Comparison of ENCODE assay signal across 14 mouse cellular contexts in the genomic region with DNA sequence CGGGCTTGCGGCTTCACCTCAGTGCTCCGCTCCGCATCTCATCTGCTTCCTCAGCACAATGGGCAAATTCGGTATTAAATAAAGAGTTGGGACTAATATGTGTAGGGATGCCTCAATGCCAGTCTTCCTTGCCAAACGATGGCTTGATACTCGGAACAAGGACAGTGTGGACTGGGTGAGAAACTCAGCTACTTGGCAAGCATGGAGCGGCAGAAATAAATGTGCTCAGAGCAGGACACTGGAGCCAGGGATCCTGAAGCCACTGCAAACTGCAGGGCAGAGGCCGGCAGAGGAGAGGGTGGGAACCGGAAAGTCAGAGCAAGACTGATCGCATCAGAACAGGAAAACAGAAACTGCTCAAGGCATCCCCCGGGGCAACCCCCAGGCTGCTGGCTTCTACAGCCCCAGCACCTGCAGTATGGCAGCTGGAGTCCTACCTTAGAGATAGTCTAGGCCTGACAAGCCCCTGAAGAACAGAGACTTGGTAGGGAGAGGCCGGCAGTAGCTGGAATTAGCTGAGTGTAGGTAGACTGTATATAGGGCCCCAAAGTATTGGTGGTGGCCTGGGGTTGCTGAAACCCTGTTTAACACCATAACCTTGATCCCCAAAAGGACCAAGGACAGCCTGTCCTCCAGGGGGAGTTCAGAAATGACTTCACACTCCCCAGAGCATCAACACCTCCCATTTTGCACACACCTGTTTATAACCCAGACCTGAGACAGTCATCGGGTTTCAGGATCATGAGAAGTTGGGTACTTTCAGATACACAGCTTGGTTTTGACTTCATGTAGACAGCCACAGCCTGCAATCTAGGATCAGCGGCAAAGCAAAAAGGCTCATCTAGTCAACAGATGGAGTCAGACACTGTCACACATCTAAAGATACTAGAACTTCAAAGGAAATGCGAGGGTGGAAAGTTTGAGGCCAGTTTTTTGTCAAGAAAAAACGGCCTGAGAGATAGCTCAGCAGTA. TPM values are rescaled to one million over a fixed set of nuclear protein-coding genes. Genes with fewer than 3 reads are reported as not detected.
DNase-seq lines count a peak whose midpoint lies in the region; ATAC-seq and TF ChIP-seq lines count a peak whose summit lies in the region.
"Had no signal": no experiment of that assay in that cellular context is flagged by ENCODE, and none has a peak within 500 bp of the region (broad histone marks: within the 10 kb centered on the region; RNA-seq: fewer than 3 reads in every experiment).

No protein-coding gene starts in this region.

- H3K27ac ChIP-seq in liver, embryonic 11.5 days (ENCODE audit: low read depth, low read length) = peak overlapping the region; percentile 25
- no peak overlapping the region for H3K27ac ChIP-seq in liver, postnatal 0 days (ENCODE audit: low read depth)
- no peak overlapping the region for H3K27ac ChIP-seq in forebrain, embryonic 14.5 days (ENCODE audit: low read depth, low read length)
- H3K27ac ChIP-seq: hindbrain, embryonic 14.5 days; left cerebral cortex, adult 2 months; limb, embryonic 13.5 days had no signal

- TF ChIP-seq CTCF in liver, postnatal 0 days (IDR thresholded peaks at IDR 0.05; ENCODE audit: low read depth) = no peak

- TF ChIP-seq EP300 in liver, postnatal 0 days (IDR thresholded peaks at IDR 0.05; ENCODE audit: low read depth) = no peak

- peaks cover 21% of the 10 kb centered on the region for H3K36me3 ChIP-seq in liver, embryonic 11.5 days (ENCODE audit: control insufficient read depth, insufficient read depth, low read length)
- peaks cover 25% of the 10 kb centered on the region for H3K36me3 ChIP-seq in liver, postnatal 0 days (replicated peaks; ENCODE audit: insufficient read depth, low read length)
- peaks cover 30% of the 10 kb centered on the region for H3K36me3 ChIP-seq in forebrain, embryonic 14.5 days (ENCODE audit: control insufficient read depth, insufficient read depth, low read length)

- no peak overlapping the region for H3K4me3 ChIP-seq in liver, embryonic 11.5 days (ENCODE audit: low read depth, low read length)
- no peak overlapping the region for H3K4me3 ChIP-seq in liver, postnatal 0 days (ENCODE audit: low read depth, low read length)
- no peak overlapping the region for H3K4me3 ChIP-seq in forebrain, embryonic 14.5 days (ENCODE audit: low read depth, low read length)
- H3K4me3 ChIP-seq: left cerebral cortex, adult 2 months; limb, embryonic 13.5 days had no signal

- 74% methylated on average over 17 of the region's 17 CpGs for WGBS in liver, embryonic 11.5 days
- 65% methylated on average over 17 of the region's 17 CpGs for WGBS in liver, postnatal 0 days (ENCODE audit: insufficient replicate concordance)
- 86% methylated on average over 17 of the region's 17 CpGs for WGBS in forebrain, embryonic 14.5 days

- peaks cover 22% of the 10 kb centered on the region for H3K4me1 ChIP-seq in liver, embryonic 11.5 days (replicated peaks; ENCODE audit: control insufficient read depth, insufficient read depth, low read length)
- peaks cover 7% of the 10 kb centered on the region for H3K4me1 ChIP-seq in liver, postnatal 0 days (ENCODE audit: insufficient read depth)
- no peaks in the 10 kb centered on the region for H3K4me1 ChIP-seq in forebrain, embryonic 14.5 days (ENCODE audit: control insufficient read depth, insufficient read depth, low read length)

- H3K4me2 ChIP-seq in liver, embryonic 11.5 days = no peak overlapping the region
- H3K4me2 ChIP-seq in liver, postnatal 0 days (ENCODE audit: low read depth, low read length) = no peak overlapping the region
- H3K4me2 ChIP-seq in forebrain, embryonic 14.5 days (ENCODE audit: low read length) = no peak overlapping the region
- H3K4me2 ChIP-seq: hindbrain, embryonic 14.5 days; limb, embryonic 13.5 days had no signal

- peak overlapping the region; percentile 9; the same call in 1 of the 2 replicates for H3K9ac ChIP-seq in liver, embryonic 11.5 days (ENCODE audit: low read depth, low read length)
- no peak overlapping the region for H3K9ac ChIP-seq in liver, postnatal 0 days (replicated peaks)
- H3K9ac ChIP-seq in forebrain, embryonic 14.5 days (ENCODE audit: low read length) = no peak overlapping the region
- H3K9ac ChIP-seq: hindbrain, embryonic 14.5 days; limb, embryonic 13.5 days had no signal

- no peak for ATAC-seq in liver, embryonic 11.5 days (replicated peaks; ENCODE audit: low FRiP score)
- ATAC-seq in liver, postnatal 0 days = no peak
- no peak for ATAC-seq in forebrain, embryonic 14.5 days

- DNase-seq in liver, embryonic 11.5 days (ENCODE audit: low spot score) = no peak
- no peak for DNase-seq in liver
- DNase-seq in ZHBTc4 (ENCODE audit: low read depth, low spot score) = peak; percentile 38
- peak; percentile 22 for DNase-seq in liver, postnatal 0 days
- peak; percentile 69 for DNase-seq in thymus, postnatal 4 days
- DNase-seq in layer of hippocampus, adult 18-20 months (ENCODE audit: low spot score in 2 of 2) = no peak
- no peak for DNase-seq in forebrain, embryonic 14.5 days (ENCODE audit: low spot score)
- DNase-seq: cerebellum, adult 2 months; kidney, adult 8-10 months; lung, postnatal 10 days had no signal

- no peaks in the 10 kb centered on the region for H3K27me3 ChIP-seq in liver, embryonic 11.5 days (replicated peaks; ENCODE audit: control insufficient read depth, insufficient read depth, low read length)
- no peaks in the 10 kb centered on the region for H3K27me3 ChIP-seq in liver, postnatal 0 days (ENCODE audit: insufficient read depth, low read length)
- no peaks in the 10 kb centered on the region for H3K27me3 ChIP-seq in forebrain, embryonic 14.5 days (replicated peaks; ENCODE audit: control insufficient read depth, insufficient read depth, low read length)
- H3K27me3 ChIP-seq: limb, embryonic 13.5 days had no signal

- H3K9me3 ChIP-seq in liver, embryonic 11.5 days (ENCODE audit: control insufficient read depth, low read length) = no peaks in the 10 kb centered on the region
- no peaks in the 10 kb centered on the region for H3K9me3 ChIP-seq in liver, postnatal 0 days (ENCODE audit: low read length)
- no peaks in the 10 kb centered on the region for H3K9me3 ChIP-seq in forebrain, embryonic 14.5 days (replicated peaks; ENCODE audit: control insufficient read depth, low read length)
- H3K9me3 ChIP-seq: G1E; limb, embryonic 13.5 days had no signal

RNA-seq across cellular contexts. Expression of gene Cd2bp2, which starts 7.3 kb away (rescaled TPM):
- 50.3 and 59.5 TPM in 2 replicates for polyA plus RNA-seq in liver, embryonic 11.5 days (2014; fragmentation: Nextera tagmentation; extraction: Ambion mirVana)
- polyA plus RNA-seq in liver, postnatal 0 days (2015; fragmentation: Nextera tagmentation; extraction: Ambion mirVana) = 11.5 and 14.0 TPM in 2 replicates
- 100 to 1,000 TPM in 1 of 2 experiments, 10 to 100 TPM in 1; 87.8 to 105 TPM for total RNA-seq in layer of hippocampus, adult 18-20 months (2021)
- 73.6 and 78.6 TPM in 2 replicates for polyA plus RNA-seq in forebrain, embryonic 14.5 days (2014; fragmentation: Nextera tagmentation; extraction: Ambion mirVana)

RNA-seq across cellular contexts. Expression of gene Tbc1d10b, which starts 19.7 kb away (rescaled TPM):
- polyA plus RNA-seq in liver, embryonic 11.5 days (2014; fragmentation: Nextera tagmentation; extraction: Ambion mirVana) = 28.2 and 29.0 TPM in 2 replicates
- 8.3 and 8.6 TPM in 2 replicates for polyA plus RNA-seq in liver, postnatal 0 days (2015; fragmentation: Nextera tagmentation; extraction: Ambion mirVana)
- 100 to 1,000 TPM in 1 of 2 experiments, 10 to 100 TPM in 1; 93.5 to 106 TPM for total RNA-seq in layer of hippocampus, adult 18-20 months (2021)
- 13.6 and 13.7 TPM in 2 replicates for polyA plus RNA-seq in forebrain, embryonic 14.5 days (2014; fragmentation: Nextera tagmentation; extraction: Ambion mirVana)

RNA-seq across cellular contexts. Expression of gene Mylpf, which starts 20.1 kb away (rescaled TPM):
- 31.5 and 33.6 TPM in 2 replicates for polyA plus RNA-seq in liver, embryonic 11.5 days (2014; fragmentation: Nextera tagmentation; extraction: Ambion mirVana)
- polyA plus RNA-seq in liver, postnatal 0 days (2015; fragmentation: Nextera tagmentation; extraction: Ambion mirVana) = 19.7 and 94.3 TPM in 2 replicates
- total RNA-seq in layer of hippocampus, adult 18-20 months (2021) = 1 to 10 TPM; 1.7 to 2.2 TPM
- 4.6 and 5.3 TPM in 2 replicates for polyA plus RNA-seq in forebrain, embryonic 14.5 days (2014; fragmentation: Nextera tagmentation; extraction: Ambion mirVana)

RNA-seq across cellular contexts. Expression of gene Zfp553, which starts 44.3 kb away (rescaled TPM):
- polyA plus RNA-seq in liver, embryonic 11.5 days (2014; fragmentation: Nextera tagmentation; extraction: Ambion mirVana) = 17.2 TPM in 2 replicates
- polyA plus RNA-seq in liver, postnatal 0 days (2015; fragmentation: Nextera tagmentation; extraction: Ambion mirVana) = 4.0 and 5.3 TPM in 2 replicates
- 10 to 100 TPM; 22.4 TPM for total RNA-seq in layer of hippocampus, adult 18-20 months (2021)
- 29.4 and 36.7 TPM in 2 replicates for polyA plus RNA-seq in forebrain, embryonic 14.5 days (2014; fragmentation: Nextera tagmentation; extraction: Ambion mirVana)

RNA-seq across cellular contexts. Expression of gene Sept1, which starts 44.3 kb away (rescaled TPM):
- polyA plus RNA-seq in liver, embryonic 11.5 days (2014; fragmentation: Nextera tagmentation; extraction: Ambion mirVana) = 14.9 and 17.5 TPM in 2 replicates
- 16.7 and 17.3 TPM in 2 replicates for polyA plus RNA-seq in liver, postnatal 0 days (2015; fragmentation: Nextera tagmentation; extraction: Ambion mirVana)
- total RNA-seq in layer of hippocampus, adult 18-20 months (2021) = 1 to 10 TPM; 5.9 to 7.9 TPM
- polyA plus RNA-seq in forebrain, embryonic 14.5 days (2014; fragmentation: Nextera tagmentation; extraction: Ambion mirVana) = 11.3 and 15.1 TPM in 2 replicates

Comparison
In these comparisons a context has a peak if more than half of its experiments do, and no peak if none do; other contexts are left out.
1. DNase-seq: peak in ZHBTc4 (single experiment), liver, postnatal 0 days (single experiment) and thymus, postnatal 4 days (single experiment); none in liver, embryonic 11.5 days (single experiment), liver (single experiment), layer of hippocampus, adult 18-20 months (0 of 2) and forebrain, embryonic 14.5 days (single experiment).